Mouse (Mus musculus) spleen, adult 2 months (tissue): ENCODE measurements around the gene Olfr522.

Experiments used
- CTCF ChIP-seq: fragments of 200-500 bp; IDR thresholded peaks from 2 replicates; pipeline ENCODE4 v1.5.1; 2011; ENCODE audit warnings: mild to moderate bottlenecking, inconsistent platforms; ENCODE audit not compliant: insufficient read depth, insufficient read length, insufficient replicate concordance; ENCODE audit errors: extremely low read depth
- POLR2A ChIP-seq: fragments of 200-500 bp; IDR thresholded peaks from 2 replicates; pipeline ENCODE4 v1.6.1; 2011; ENCODE audit warnings: low read depth, low read length, inconsistent platforms

DNA sequence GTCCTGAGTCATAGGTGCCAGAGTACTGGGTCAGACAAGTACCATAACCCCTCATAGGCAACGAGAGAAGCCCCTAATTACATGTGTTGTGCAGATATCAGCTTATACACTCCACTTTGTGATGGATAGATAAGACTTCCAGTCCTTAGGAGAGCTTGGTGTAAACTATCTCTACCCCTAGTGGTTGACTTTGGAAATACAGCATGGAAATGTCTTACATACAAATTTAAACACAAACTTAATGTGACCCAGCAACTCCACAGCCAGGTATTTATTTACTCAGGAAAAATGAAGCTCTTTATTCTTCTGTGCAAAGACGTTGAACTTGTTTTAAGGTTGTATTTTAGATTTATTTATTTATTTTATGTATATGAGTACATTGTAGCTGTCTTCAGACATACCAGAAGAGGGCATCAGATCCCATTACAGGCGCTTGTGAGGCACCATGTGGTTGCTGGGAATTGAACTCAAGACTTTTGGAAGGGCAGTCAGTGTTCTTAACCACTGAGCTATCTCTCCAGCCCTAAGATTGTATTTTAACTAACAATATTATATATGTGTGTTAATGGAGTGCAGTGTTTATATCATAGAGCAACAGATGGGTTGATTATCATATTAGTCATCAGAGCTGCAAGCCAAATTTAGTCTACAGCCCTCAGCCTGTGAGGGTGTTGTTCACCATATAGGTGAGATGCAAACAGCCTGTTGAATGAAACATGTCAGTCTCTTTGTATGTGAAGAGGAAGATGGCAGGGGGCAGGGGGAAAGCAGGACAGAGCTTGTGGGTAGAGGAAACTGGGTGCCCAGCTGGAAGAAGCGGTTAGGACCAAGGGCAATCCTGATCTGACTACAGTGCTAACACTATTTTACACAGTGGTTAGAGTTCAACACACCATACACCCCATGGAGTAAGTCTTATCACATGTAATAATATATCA is 24.1 kb upstream of the Olfr522 start:
- TF ChIP-seq CTCF (no peak), POLR2A (no peak)
